Mouse (Mus musculus) lung, embryonic 15.5 days (tissue): ENCODE measurements around the gene Smarcb1. TPM values are rescaled to one million over a fixed set of nuclear protein-coding genes. Genes with fewer than 3 reads are reported as not detected.

Experiments
- ATAC-seq: fragments of 200-750 bp; cut with Nextera tagmentation; 2 replicates; pipeline ENCODE4 v1.8.0; 2017; ENCODE audit warnings: moderate number of reproducible peaks, borderline replicate concordance; ENCODE audit not compliant: low FRiP score, low TSS enrichment; ENCODE audit errors: extremely low read depth
- H3K27ac ChIP-seq: fragments of 300-500 bp; sonication (generic); 2 replicates; pipeline ENCODE4 v1.5.1; 2015; ENCODE audit warnings: moderate library complexity, mild to moderate bottlenecking, inconsistent platforms
- H3K27me3 ChIP-seq: fragments of 300-500 bp; sonication (generic); 2 replicates; pipeline ENCODE4 v1.6.1; 2015; ENCODE audit warnings: inconsistent platforms
- H3K36me3 ChIP-seq: fragments of 300-500 bp; sonication (generic); 2 replicates; pipeline ENCODE4 v1.6.1; 2015; ENCODE audit warnings: inconsistent platforms
- H3K4me1 ChIP-seq: fragments of 300-500 bp; sonication (generic); 2 replicates; pipeline ENCODE4 v1.6.1; 2015; ENCODE audit warnings: inconsistent platforms
- H3K4me2 ChIP-seq: fragments of 300-500 bp; sonication (generic); 2 replicates; pipeline ENCODE4 v1.6.1; 2015; ENCODE audit warnings: inconsistent platforms, mild to moderate bottlenecking, moderate library complexity
- H3K4me3 ChIP-seq: fragments of 300-500 bp; sonication (generic); 2 replicates; pipeline ENCODE4 v1.5.1; 2015; ENCODE audit warnings: mild to moderate bottlenecking, inconsistent platforms
- H3K9ac ChIP-seq: fragments of 300-500 bp; sonication (generic); 2 replicates; pipeline ENCODE4 v1.6.1; 2015; ENCODE audit warnings: inconsistent platforms
- H3K9me3 ChIP-seq: fragments of 300-500 bp; sonication (generic); 2 replicates; pipeline ENCODE4 v1.6.1; 2016; ENCODE audit warnings: inconsistent platforms
- WGBS: fragments of 180-500 bp; shearing (Covaris S2); methylation state at CpG from one replicate; pipeline ENCODE4 v1.1.7; 2015; 5-methylcytosine and 5-hydroxymethylcytosine counted together
- polyA plus RNA-seq: library from polyadenylated mRNA; unstranded; fragments of >200 nt; fragmentation: Nextera tagmentation; extraction: Ambion mirVana; gene quantifications from 2 replicates; pipeline ENCODE4 v1.2.1, GENCODE M21; 2015

The Smarcb1 gene
- polyA plus RNA-seq, 1 experiment from 2014 or later, result 213 TPM

DNA sequence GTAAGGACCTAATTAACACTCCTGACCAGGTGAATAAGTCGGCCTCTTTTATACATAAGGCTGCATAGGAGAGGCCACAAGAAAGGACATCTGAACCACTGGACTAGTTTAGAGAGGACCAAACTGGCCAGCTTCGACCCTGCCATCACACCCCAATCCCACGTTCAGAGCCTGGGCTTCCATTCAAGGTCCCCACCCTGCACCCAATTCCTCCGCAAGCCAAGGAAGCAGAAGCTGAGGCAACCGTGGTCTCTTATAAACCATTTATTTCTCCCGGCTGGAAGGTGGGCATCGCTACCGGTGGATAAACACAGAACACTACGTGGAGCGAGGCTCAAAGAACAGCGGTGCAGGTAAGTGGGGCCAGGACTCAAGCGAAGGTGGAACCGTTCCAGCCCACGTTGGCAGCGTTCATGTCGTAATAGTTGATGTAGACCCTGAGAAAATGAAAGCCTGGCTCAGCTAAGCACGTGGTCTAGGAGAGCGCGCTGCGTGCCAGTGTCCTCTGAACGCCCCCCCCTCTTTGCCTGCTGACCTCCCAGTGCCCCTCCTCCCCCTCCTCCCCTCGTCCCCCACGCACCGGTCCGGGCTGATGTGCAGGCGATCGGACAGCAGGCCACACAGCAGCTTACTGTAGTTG, 62.2 kb downstream of the Smarcb1 start:
- peak overlapping the region; percentile 97 for H3K27ac ChIP-seq
- H3K9ac ChIP-seq, result peak overlapping the region; percentile 90
- no peaks in the 10 kb centered on the region for H3K27me3 ChIP-seq
- peak overlapping the region; percentile 86 for H3K4me3 ChIP-seq
- no peaks in the 10 kb centered on the region for H3K9me3 ChIP-seq
- H3K36me3 ChIP-seq, result peaks cover 10% of the 10 kb centered on the region; the same call in 1 of the 2 replicates
- 3% methylated on average over 27 of the region's 27 CpGs for WGBS
- H3K4me1 ChIP-seq, result peaks cover 24% of the 10 kb centered on the region
- peak; percentile 67 for ATAC-seq
- peak overlapping the region; percentile 64 for H3K4me2 ChIP-seq

DNA sequence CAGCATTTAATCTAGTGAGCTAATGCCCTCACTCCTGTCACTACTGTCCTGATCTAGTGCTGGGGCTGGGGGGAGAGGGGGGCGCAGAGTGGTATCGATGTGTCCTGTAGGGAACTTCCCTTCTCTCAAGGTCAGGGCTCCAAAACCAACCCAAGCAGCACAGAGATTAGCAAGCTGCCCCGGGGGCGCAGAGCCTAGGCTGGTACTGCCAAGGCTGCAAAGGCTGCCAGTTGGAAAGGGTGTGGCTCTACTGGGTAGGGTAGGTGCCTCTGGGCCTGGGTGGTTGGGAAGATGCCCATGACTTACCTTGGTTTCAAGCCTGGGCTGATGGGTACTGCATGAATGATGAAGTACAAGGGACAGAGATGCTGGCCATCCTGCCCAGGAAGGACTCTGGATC, 63.8 kb downstream of the Smarcb1 start:
- peaks cover 24% of the 10 kb centered on the region for H3K4me1 ChIP-seq
- no peak overlapping the region for H3K9ac ChIP-seq
- WGBS, result 91% methylated on average over 4 of the region's 4 CpGs

DNA sequence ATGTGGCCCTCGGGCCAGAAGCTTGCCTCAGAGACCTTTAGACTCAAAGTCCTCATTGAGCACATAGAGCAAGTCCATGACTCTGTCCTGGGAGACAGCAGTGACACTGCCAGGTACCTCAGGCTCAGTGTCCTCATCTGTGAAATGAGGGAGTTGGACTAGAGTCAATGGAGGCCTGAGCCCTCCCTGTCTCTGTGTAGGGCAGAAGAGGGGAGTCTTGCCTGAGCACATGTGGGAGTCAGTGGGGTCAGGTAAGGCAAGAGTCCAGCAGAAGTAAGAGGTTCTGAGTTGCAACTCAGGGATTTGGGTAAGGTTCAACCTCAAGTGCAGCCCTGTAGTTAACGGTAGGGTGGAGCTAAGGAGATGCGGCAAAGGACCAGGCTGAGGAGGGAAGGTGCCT, 64.4 kb downstream of the Smarcb1 start:
- Histone ChIP-seq H3K27me3 (no peaks in the 10 kb centered on the region), H3K27ac (no peak overlapping the region), H3K9me3 (no peaks in the 10 kb centered on the region), H3K4me2 (no peak overlapping the region), H3K9ac (no peak overlapping the region), H3K36me3 (peaks cover 10% of the 10 kb centered on the region; the same call in 1 of the 2 replicates), H3K4me1 (peaks cover 24% of the 10 kb centered on the region), H3K4me3 (no peak overlapping the region)
- whole genome bisulfite sequencing, result 75% methylated on average over 3 of the region's 3 CpGs
- no peak for ATAC-seq

More for the DNA sequence above, 63.8 kb downstream of the Smarcb1 start:
- Histone ChIP-seq H3K4me2 (no peak overlapping the region), H3K9me3 (no peaks in the 10 kb centered on the region), H3K27ac (no peak overlapping the region), H3K36me3 (peaks cover 10% of the 10 kb centered on the region; the same call in 1 of the 2 replicates), H3K27me3 (no peaks in the 10 kb centered on the region), H3K4me3 (no peak overlapping the region)
- ATAC-seq, result no peak

DNA sequence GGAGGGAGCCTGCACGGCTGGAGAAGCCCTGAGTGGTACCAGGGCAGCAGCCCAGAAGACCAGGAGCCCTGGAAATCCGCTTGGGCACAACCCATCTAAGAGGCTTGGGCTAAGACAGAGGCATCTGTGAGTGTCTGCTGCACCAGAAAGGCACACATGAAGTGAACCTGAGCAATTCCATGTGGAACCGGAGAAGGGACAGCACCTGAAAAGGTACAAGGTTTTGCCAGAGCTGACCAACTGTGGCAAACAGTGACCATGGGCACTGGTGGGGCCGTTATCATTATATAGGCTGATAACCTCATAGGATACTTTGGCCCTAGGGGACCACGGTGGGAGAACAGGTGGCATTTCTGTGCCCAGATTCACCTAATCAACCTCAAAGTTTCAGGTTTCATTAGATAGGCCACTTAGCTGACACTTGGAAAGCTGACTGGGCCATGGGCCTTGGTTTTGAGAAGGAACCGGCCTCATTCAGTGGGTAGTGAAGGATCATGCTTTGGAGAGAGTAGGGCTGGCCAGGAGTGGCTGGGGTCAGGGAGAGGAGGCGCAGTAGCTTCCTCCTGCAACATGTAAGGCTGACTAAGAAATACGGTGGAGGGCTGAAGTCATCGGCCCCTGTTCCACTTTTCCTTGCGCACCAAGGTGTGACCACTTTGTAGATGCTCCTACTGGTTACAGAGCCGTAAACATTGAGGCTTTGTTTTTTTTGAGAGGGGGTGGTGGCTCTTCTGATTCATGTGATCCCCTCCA, 65.1 kb downstream of the Smarcb1 start:
- Histone ChIP-seq H3K9me3 (no peaks in the 10 kb centered on the region), H3K36me3 (peaks cover 10% of the 10 kb centered on the region; the same call in 1 of the 2 replicates), H3K4me1 (peaks cover 23% of the 10 kb centered on the region), H3K27ac (no peak overlapping the region), H3K27me3 (no peaks in the 10 kb centered on the region), H3K4me3 (no peak overlapping the region), H3K4me2 (no peak overlapping the region), H3K9ac (no peak overlapping the region)
- no peak for ATAC-seq
- 72% methylated on average over 11 of the region's 11 CpGs for WGBS

DNA sequence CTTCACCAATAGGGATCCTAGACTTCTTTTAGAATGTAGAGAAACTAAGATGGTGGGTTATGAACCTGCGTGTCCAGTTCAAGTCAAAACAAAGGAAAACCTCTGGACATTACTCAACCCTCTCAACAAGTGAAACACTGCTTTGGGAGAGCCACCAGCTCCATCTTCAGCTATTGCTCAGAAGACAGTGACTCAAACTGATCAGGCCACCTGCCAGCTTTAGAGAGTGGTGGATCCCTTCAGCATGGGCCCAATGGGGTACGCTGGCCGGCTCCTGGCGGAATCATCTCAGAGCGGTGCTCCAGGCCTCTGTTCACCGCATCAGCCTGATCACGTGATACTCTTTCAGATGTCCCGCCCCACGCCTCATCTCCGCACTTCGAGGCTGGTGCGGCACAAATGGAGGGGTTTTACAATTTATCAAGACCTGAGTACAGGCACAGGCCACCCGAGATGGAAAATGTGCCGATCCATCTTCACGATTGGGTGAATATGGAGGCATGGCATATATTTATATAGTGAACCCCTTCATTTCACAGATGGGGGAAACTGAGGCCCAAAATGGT, 65.9 kb downstream of the Smarcb1 start:
- ATAC-seq, result no peak
- H3K36me3 ChIP-seq, result peaks cover 10% of the 10 kb centered on the region; the same call in 1 of the 2 replicates
- H3K4me2 ChIP-seq, result no peak overlapping the region
- H3K27ac ChIP-seq, result no peak overlapping the region
- peaks cover 15% of the 10 kb centered on the region for H3K4me1 ChIP-seq
- no peaks in the 10 kb centered on the region for H3K9me3 ChIP-seq
- H3K9ac ChIP-seq, result no peak overlapping the region
- WGBS, result 82% methylated on average over 15 of the region's 15 CpGs
- H3K27me3 ChIP-seq, result no peaks in the 10 kb centered on the region
- H3K4me3 ChIP-seq, result no peak overlapping the region

DNA sequence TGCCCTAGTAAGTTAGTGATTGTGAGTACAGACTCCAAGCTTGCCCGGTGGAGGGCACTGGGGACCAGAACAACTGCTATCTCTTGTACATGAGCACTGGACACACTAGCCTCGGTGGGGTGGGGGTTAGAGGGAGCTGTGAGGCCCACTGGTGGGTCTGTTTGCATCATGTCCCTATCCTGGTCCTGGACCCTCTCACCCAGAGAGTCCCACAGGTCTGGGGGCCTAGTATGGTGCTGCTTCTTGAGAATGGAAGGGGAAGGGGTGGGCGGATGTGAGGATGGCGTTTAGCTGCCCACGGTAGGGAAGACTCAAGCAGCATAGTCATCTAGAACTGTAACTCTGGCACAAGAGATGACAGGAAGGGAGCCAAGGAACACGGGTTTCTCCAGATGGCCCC, 66.6 kb downstream of the Smarcb1 start:
- WGBS, result 72% methylated on average over 6 of the region's 6 CpGs
- ATAC-seq, result no peak
- peaks cover 12% of the 10 kb centered on the region for H3K4me1 ChIP-seq
- no peaks in the 10 kb centered on the region for H3K27me3 ChIP-seq
- no peak overlapping the region for H3K9ac ChIP-seq
- no peak overlapping the region for H3K4me2 ChIP-seq
- no peak overlapping the region for H3K4me3 ChIP-seq
- H3K9me3 ChIP-seq, result no peaks in the 10 kb centered on the region
- peaks cover 10% of the 10 kb centered on the region; the same call in 1 of the 2 replicates for H3K36me3 ChIP-seq
- H3K27ac ChIP-seq, result no peak overlapping the region

DNA sequence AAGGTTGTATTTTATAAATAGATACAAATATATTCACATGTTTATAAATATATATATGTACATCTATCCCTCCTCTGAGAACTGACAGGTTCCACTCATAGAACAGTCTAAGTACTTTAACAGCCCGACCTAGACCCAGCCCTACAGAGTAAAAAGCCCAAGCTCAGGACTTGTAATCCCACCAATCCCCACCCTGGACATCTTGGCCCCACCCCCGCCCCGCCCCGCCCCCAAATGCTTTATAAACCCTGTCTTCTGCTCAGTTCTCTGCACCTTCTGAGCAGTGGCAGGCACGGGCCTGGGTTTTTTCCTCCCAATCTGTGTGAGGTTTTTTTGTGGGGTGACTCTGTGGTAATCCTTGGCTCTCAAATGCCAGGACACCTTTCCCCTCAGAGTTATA, 67.3 kb downstream of the Smarcb1 start:
- no peak overlapping the region for H3K4me3 ChIP-seq
- H3K9me3 ChIP-seq, result no peaks in the 10 kb centered on the region
- no peak overlapping the region for H3K27ac ChIP-seq
- H3K36me3 ChIP-seq, result peaks cover 10% of the 10 kb centered on the region; the same call in 1 of the 2 replicates
- H3K4me1 ChIP-seq, result peaks cover 11% of the 10 kb centered on the region
- no peak for ATAC-seq
- no peaks in the 10 kb centered on the region for H3K27me3 ChIP-seq
- no peak overlapping the region for H3K9ac ChIP-seq
- 34% methylated on average over 5 of the region's 5 CpGs for WGBS
- no peak overlapping the region for H3K4me2 ChIP-seq

DNA sequence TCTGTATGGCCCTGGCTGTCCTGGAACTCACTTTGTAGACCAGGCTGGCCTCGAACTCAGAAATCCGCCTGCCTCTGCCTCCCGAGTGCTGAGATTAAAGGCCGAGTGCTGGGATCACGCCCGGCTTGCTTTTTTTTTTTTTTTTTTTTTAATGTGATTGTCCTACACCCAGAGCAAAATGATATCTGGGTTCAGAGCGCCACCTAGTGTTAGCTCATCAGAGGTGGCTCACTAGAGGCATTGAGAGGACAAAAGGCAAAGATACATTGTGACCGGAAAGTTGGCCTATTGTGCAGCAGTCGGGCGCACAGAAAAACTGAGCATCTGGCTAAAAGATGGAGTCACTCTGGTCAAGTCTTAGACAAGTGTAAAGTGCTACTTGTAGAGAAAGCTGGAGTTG, 68.0 kb downstream of the Smarcb1 start:
- Histone ChIP-seq H3K27ac (no peak overlapping the region), H3K9me3 (no peaks in the 10 kb centered on the region), H3K9ac (no peak overlapping the region), H3K36me3 (peaks cover 10% of the 10 kb centered on the region; the same call in 1 of the 2 replicates), H3K27me3 (no peaks in the 10 kb centered on the region), H3K4me2 (no peak overlapping the region), H3K4me3 (no peak overlapping the region), H3K4me1 (peaks cover 4% of the 10 kb centered on the region)
- 25% methylated on average over 10 of the region's 10 CpGs for WGBS
- peak; percentile 53; the same call in 1 of the 2 replicates for ATAC-seq

DNA sequence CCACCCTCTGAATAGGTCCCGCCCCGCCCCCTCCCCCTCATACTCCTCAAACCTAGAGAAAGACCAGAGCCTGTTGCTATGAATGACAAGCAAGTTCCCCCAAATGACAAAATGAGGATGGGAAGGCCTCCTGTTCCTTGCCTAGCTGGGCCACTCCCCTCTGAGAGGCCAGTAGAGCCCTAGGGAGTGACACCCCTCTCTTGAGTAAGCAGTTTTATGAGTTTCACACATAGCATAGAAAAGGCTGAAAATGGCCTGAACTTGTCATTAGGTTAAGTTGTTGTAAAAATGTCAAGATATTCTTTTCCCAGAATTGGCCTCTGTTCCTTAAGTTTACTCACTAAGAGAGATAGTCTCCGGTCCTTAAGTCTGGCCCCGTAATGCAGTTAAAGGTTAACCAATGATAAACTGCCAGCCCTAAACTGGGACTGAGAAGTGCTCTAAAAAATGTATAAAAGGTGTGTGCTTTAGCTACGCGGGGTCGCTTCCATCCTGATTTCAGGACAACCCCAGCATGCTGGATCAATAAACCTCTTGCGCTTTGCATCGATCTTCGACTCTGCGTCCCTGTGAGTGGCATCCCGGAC, 68.8 kb downstream of the Smarcb1 start:
- Histone ChIP-seq H3K36me3 (peaks cover 5% of the 10 kb centered on the region; the same call in 1 of the 2 replicates), H3K9me3 (no peaks in the 10 kb centered on the region), H3K4me3 (no peak overlapping the region), H3K27me3 (no peaks in the 10 kb centered on the region), H3K27ac (no peak overlapping the region), H3K9ac (no peak overlapping the region), H3K4me2 (no peak overlapping the region), H3K4me1 (no peaks in the 10 kb centered on the region)
- no peak for ATAC-seq
- WGBS, result 89% methylated on average over 12 of the region's 12 CpGs

DNA sequence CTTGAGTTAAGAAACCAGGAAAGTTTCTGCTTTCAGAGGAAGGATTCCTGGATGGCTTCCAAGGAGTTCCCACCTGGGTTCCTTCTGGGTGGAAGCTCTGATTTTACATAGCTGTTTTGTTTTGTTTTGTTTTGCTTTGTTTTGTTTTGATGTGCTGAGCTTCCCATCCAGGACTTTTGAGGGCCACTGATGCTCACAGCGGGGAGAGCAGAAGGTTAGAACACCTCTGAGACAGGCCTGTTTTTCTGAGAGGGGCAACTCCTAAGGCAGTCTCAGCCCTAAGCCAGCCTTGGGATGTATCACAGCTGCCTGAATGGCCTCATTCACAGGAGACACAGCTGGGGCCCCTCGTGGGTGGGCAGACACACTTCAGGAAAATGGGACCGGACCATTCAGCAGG, 69.7 kb downstream of the Smarcb1 start:
- Histone ChIP-seq H3K4me3 (no peak overlapping the region), H3K9me3 (no peaks in the 10 kb centered on the region), H3K36me3 (0 out of 2 replicates have a peak, but pooled peaks cover under 1% of the 10 kb centered on the region), H3K4me1 (no peaks in the 10 kb centered on the region), H3K27me3 (no peaks in the 10 kb centered on the region), H3K9ac (no peak overlapping the region), H3K27ac (no peak overlapping the region), H3K4me2 (no peak overlapping the region)
- 51% methylated on average over 3 of the region's 3 CpGs for WGBS
- no peak for ATAC-seq

DNA sequence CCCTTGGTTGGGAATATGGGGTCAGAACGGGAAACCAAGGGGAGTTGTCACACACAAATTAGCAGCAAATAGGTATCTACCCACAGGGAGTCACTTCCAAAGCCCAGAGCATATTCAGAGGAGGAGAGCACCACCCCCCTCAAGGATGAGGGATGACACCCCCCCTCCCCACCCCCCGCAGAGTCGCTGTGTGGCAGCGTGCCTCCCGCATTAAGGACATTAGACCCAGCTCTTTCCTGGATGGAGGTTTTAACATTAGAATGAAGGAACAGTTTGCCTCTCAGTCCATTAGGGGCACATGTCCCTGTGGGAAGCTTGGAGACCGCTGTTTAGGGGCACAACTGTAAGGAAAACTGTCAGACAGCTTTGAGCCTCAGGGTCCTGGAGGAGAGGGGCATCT, 70.3 kb downstream of the Smarcb1 start:
- Histone ChIP-seq H3K9ac (no peak overlapping the region), H3K4me2 (no peak overlapping the region), H3K36me3 (no peaks in the 10 kb centered on the region), H3K27ac (no peak overlapping the region), H3K9me3 (no peaks in the 10 kb centered on the region), H3K27me3 (no peaks in the 10 kb centered on the region), H3K4me3 (no peak overlapping the region), H3K4me1 (no peaks in the 10 kb centered on the region)
- ATAC-seq, result no peak
- 11% methylated on average over 6 of the region's 6 CpGs for WGBS

DNA sequence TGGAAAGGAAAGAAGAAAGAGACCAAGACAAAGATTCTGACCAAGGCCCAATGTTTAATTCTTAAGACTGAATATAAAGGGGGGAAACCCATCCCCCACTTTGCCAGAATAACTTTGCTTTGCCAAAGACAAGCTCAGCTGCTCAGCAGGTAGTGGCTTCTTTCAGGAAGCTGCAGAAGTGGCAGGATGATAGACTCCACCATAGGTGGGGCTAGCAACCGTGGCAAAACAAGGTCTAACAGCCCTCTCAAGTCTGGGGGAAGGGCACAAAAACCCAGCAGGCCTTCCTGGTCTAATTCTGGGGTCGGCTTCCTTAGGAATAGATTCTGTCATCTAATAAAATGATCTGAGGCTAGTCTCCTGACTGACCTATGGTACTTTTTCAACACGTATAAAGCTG, 73.0 kb downstream of the Smarcb1 start:
- Histone ChIP-seq H3K27ac (no peak overlapping the region), H3K4me3 (no peak overlapping the region), H3K9ac (no peak overlapping the region), H3K4me1 (no peaks in the 10 kb centered on the region), H3K36me3 (no peaks in the 10 kb centered on the region), H3K4me2 (no peak overlapping the region), H3K9me3 (no peaks in the 10 kb centered on the region), H3K27me3 (no peaks in the 10 kb centered on the region)
- no peak for ATAC-seq
- 31% methylated on average over 3 of the region's 3 CpGs for WGBS
